Mouse (Mus musculus): ENCODE measurements around the gene Ldhb. TPM values are rescaled to one million over a fixed set of nuclear protein-coding genes. Genes with fewer than 3 reads are reported as not detected.

Ldhb gene
- polyA plus RNA-seq (2012; rRNA removed) = 10.4 and 15.4 TPM in 2 replicates

GRCm38 (mm10) chr6:142507785-142508162, at the start of gene Ldhb:
TSS of gene Ldhb (minus strand) at chr6:142507957.
- H3K4me3 ChIP-seq (ENCODE audit: low read depth, low read length) = peak within 1 kb of the TSS; percentile 53
- H3K27ac ChIP-seq (ENCODE audit: insufficient read depth, low read depth, low read length) = no peak within 1 kb of the TSS
- H3K27me3 ChIP-seq (ENCODE audit: control insufficient read depth, insufficient read depth, low read length) = no peaks in the 10 kb centered on the region; the same call in 1 of the 2 replicates
- H3K4me1 ChIP-seq (ENCODE audit: control insufficient read depth, insufficient read depth, insufficient read length, low read length) = peaks cover 3% of the 10 kb centered on the region; the same call in 1 of the 2 replicates
- 1% methylated on average over 19 of the region's 19 CpGs for WGBS
- TF ChIP-seq CTCF (IDR thresholded peaks at IDR 0.05; ENCODE audit: extremely low read depth, insufficient read length, insufficient replicate concordance, low read depth, low read length) = no peak
- TF ChIP-seq POLR2A (IDR thresholded peaks at IDR 0.05; ENCODE audit: low read depth, low read length) = no peak
- no peaks in the 10 kb centered on the region for H3K36me3 ChIP-seq (ENCODE audit: control insufficient read depth, insufficient read depth, low read length)

DNA sequence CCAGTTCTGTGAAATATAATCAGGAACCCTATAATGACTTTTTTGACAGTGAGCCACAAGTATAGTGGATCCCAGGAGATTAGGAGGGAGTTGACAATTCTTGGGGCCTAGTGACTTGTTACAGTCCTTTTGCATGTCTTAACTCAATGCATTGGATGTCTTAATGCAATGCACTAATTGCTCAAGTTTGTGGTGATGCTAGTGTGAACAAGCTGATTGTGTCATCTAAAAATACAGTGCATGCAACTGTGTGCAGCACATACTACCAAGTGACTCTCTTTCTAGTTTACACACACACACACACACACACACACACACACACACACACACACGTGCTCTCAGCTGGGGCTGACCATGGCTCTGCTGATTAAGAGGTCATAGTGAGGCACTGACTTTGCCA, 48.2 kb upstream of the Ldhb start:
- H3K4me3 ChIP-seq (ENCODE audit: low read depth, low read length) = no peak overlapping the region
- TF ChIP-seq POLR2A (IDR thresholded peaks at IDR 0.05; ENCODE audit: low read depth, low read length) = no peak
- TF ChIP-seq CTCF (IDR thresholded peaks at IDR 0.05; ENCODE audit: extremely low read depth, insufficient read length, insufficient replicate concordance, low read depth, low read length) = no peak
- 47% methylated on average over 1 of the region's 1 CpGs for WGBS

GRCm38 (mm10) chr6:142551482-142551881, 43.7 kb upstream of the Ldhb start:
- Histone ChIP-seq H3K4me1 (ENCODE audit: control insufficient read depth, insufficient read depth, insufficient read length, low read length) (no peaks in the 10 kb centered on the region), H3K27ac (ENCODE audit: insufficient read depth, low read depth, low read length) (no peak overlapping the region), H3K4me3 (ENCODE audit: low read depth, low read length) (no peak overlapping the region), H3K27me3 (ENCODE audit: control insufficient read depth, insufficient read depth, low read length) (no peaks in the 10 kb centered on the region), H3K36me3 (ENCODE audit: control insufficient read depth, insufficient read depth, low read length) (no peaks in the 10 kb centered on the region)
- TF ChIP-seq CTCF (IDR thresholded peaks at IDR 0.05; ENCODE audit: extremely low read depth, insufficient read length, insufficient replicate concordance, low read depth, low read length) (no peak), POLR2A (IDR thresholded peaks at IDR 0.05; ENCODE audit: low read depth, low read length) (no peak)
- WGBS = 73% methylated on average over 4 of the region's 4 CpGs

More for the DNA sequence above, 48.2 kb upstream of the Ldhb start:
- H3K4me1 ChIP-seq (ENCODE audit: control insufficient read depth, insufficient read depth, insufficient read length, low read length) = no peaks in the 10 kb centered on the region
- no peaks in the 10 kb centered on the region for H3K27me3 ChIP-seq (ENCODE audit: control insufficient read depth, insufficient read depth, low read length)
- H3K27ac ChIP-seq (ENCODE audit: insufficient read depth, low read depth, low read length) = no peak overlapping the region
- no peaks in the 10 kb centered on the region for H3K36me3 ChIP-seq (ENCODE audit: control insufficient read depth, insufficient read depth, low read length)

DNA sequence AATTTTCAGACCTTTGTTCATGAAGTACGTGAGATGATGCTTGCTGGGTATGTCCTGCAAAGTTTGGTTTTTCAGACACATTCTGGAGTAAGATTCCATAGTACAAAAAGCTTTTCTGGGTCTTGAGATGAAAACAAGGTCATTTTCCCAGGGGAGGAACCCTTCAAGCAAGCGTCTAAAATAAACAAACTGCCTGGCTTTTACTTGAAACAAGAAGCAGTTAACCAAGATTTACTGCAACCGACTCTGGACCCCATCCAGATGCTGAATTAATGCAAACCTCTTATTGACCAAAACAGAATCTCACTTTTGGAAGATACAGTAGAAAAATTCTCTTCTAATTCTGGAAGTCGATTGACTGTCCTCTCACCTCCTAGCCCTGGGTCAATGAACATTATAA, 43.1 kb upstream of the Ldhb start:
- H3K36me3 ChIP-seq (ENCODE audit: control insufficient read depth, insufficient read depth, low read length) = no peaks in the 10 kb centered on the region
- no peaks in the 10 kb centered on the region for H3K27me3 ChIP-seq (ENCODE audit: control insufficient read depth, insufficient read depth, low read length)
- WGBS = 46% methylated on average over 4 of the region's 4 CpGs
- H3K4me1 ChIP-seq (ENCODE audit: control insufficient read depth, insufficient read depth, insufficient read length, low read length) = no peaks in the 10 kb centered on the region
- no peak overlapping the region for H3K4me3 ChIP-seq (ENCODE audit: low read depth, low read length)
- TF ChIP-seq CTCF (IDR thresholded peaks at IDR 0.05; ENCODE audit: extremely low read depth, insufficient read length, insufficient replicate concordance, low read depth, low read length) (no peak), POLR2A (IDR thresholded peaks at IDR 0.05; ENCODE audit: low read depth, low read length) (no peak)
- H3K27ac ChIP-seq (ENCODE audit: insufficient read depth, low read depth, low read length) = no peak overlapping the region

DNA sequence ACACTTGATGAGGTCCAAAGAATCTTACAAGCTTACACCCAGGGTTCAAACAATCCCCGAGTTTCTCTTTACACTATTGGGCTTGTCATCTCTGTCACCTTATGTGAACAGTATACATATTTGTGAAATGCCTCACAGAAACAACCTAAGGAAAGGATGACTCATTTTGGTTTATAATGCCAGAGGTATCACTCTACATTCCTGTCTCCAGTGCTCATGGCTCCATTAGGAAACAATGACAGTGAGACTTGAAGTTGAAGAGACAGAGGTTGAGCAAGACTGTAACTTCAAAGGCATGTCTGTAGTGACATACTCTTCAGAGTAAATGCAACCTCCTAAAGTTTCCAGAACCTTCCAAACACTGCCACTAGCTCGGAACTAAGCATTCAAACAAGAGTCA, 40.6 kb upstream of the Ldhb start:
- TF ChIP-seq CTCF (IDR thresholded peaks at IDR 0.05; ENCODE audit: extremely low read depth, insufficient read length, insufficient replicate concordance, low read depth, low read length) = no peak
- no peak for TF ChIP-seq POLR2A (IDR thresholded peaks at IDR 0.05; ENCODE audit: low read depth, low read length)
- 77% methylated on average over 2 of the region's 2 CpGs for WGBS
- H3K36me3 ChIP-seq (ENCODE audit: control insufficient read depth, insufficient read depth, low read length) = no peaks in the 10 kb centered on the region
- no peaks in the 10 kb centered on the region for H3K27me3 ChIP-seq (ENCODE audit: control insufficient read depth, insufficient read depth, low read length)
- no peak overlapping the region for H3K27ac ChIP-seq (ENCODE audit: insufficient read depth, low read depth, low read length)
- no peak overlapping the region for H3K4me3 ChIP-seq (ENCODE audit: low read depth, low read length)
- H3K4me1 ChIP-seq (ENCODE audit: control insufficient read depth, insufficient read depth, insufficient read length, low read length) = no peaks in the 10 kb centered on the region

- no peak overlapping the region for H3K27ac ChIP-seq (ENCODE audit: insufficient read depth, low read depth, low read length)
- H3K4me1 ChIP-seq (ENCODE audit: control insufficient read depth, insufficient read depth, insufficient read length, low read length) = 0 out of 2 replicates have a peak, but pooled peaks cover 1% of the 10 kb centered on the region
- H3K36me3 ChIP-seq (ENCODE audit: control insufficient read depth, insufficient read depth, low read length) = no peaks in the 10 kb centered on the region
- TF ChIP-seq CTCF (IDR thresholded peaks at IDR 0.05; ENCODE audit: extremely low read depth, insufficient read length, insufficient replicate concordance, low read depth, low read length) (no peak), POLR2A (IDR thresholded peaks at IDR 0.05; ENCODE audit: low read depth, low read length) (no peak)
- WGBS = 54% methylated on average over 14 of the region's 14 CpGs
- H3K27me3 ChIP-seq (ENCODE audit: control insufficient read depth, insufficient read depth, low read length) = no peaks in the 10 kb centered on the region
- H3K4me3 ChIP-seq (ENCODE audit: low read depth, low read length) = no peak overlapping the region
These were observed 37.4 kb upstream of the Ldhb start for GRCm38 (mm10) chr6:142545132-142545531.

DNA sequence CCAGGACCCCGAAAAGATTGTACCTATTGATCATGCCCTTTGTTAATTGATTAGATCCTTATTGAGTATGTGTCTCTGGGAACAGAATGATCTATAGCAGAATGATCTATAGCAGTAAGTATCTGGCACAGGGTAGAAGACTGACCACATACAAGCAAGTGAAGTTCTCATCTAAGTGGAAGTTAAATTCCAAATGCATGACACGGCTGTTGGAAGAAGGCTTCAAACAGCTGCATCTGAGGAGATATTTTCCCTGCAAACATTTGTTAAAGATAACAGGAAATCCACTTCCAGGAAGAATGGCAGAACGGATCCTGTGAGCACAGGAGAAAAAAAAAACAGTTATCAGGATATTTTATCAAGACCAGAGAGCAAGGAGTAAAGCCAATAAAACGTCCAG, 35.9 kb upstream of the Ldhb start:
- Histone ChIP-seq H3K27ac (ENCODE audit: insufficient read depth, low read depth, low read length) (no peak overlapping the region), H3K4me1 (ENCODE audit: control insufficient read depth, insufficient read depth, insufficient read length, low read length) (0 out of 2 replicates have a peak, but pooled peaks cover 1% of the 10 kb centered on the region), H3K27me3 (ENCODE audit: control insufficient read depth, insufficient read depth, low read length) (no peaks in the 10 kb centered on the region), H3K4me3 (ENCODE audit: low read depth, low read length) (no peak overlapping the region), H3K36me3 (ENCODE audit: control insufficient read depth, insufficient read depth, low read length) (no peaks in the 10 kb centered on the region)
- 35% methylated on average over 4 of the region's 4 CpGs for WGBS
- TF ChIP-seq POLR2A (IDR thresholded peaks at IDR 0.05; ENCODE audit: low read depth, low read length) (no peak), CTCF (IDR thresholded peaks at IDR 0.05; ENCODE audit: extremely low read depth, insufficient read length, insufficient replicate concordance, low read depth, low read length) (no peak)
